Mouse (Mus musculus): ENCODE results near the gene Rps5. TPM values are rescaled to one million over a fixed set of nuclear protein-coding genes. Genes with fewer than 3 reads are reported as not detected.

The Rps5 gene
- total and polyA plus RNA-seq, 2 experiments: 773 to 789 TPM

DNA sequence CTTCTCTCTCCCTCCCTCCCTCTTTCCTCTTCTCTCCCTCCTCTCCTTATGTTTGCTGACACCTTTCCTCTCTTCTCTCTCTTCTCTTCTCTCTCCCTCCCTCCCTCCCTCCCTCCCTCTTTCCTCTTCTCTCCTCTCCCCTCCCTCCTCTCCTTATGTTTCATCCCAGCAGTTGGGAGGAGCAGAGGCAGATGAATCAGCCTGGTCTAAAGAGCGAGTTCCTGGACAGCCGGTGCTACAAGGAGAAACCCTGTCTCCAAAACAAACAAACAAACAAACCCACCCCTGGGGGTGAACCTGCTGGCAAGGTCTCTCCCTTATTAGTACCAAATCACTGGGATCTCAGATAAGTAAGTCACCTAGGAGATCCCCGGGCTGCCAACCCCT, 779 bp upstream of the Rps5 start:
- H3K4me1 ChIP-seq (ENCODE audit: control insufficient read depth, insufficient read depth, low read length): peaks cover 11% of the 10 kb centered on the region
- WGBS: 2% methylated on average over 3 of the region's 3 CpGs
- no peak for DNase-seq (ENCODE audit: extremely low read depth, low read depth, low spot score)

DNA sequence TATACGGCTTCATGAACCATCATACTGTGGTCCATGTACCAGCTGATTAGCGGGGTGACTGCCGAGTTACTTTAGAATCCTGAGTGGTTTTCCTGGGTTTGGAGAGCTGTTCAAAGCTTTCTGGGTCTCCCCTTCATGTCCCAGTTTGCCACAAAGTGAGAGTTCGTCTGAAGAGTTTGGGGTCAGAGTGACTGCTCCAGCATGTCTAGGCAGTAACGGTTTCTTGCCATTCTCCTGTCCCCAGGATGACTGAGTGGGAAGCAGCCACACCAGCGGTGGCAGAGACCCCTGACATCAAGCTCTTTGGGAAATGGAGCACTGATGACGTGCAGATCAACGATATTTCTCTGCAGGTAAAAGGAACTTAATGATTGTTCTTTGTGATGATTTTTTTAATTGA, 639 bp downstream of the Rps5 start:
- Histone ChIP-seq H3K27me3 (ENCODE audit: control insufficient read depth, insufficient read depth, low read length) (no peaks in the 10 kb centered on the region), H3K36me3 (ENCODE audit: control insufficient read depth, insufficient read depth, low read length) (peaks cover 31% of the 10 kb centered on the region), H3K9ac (ENCODE audit: low read depth, low read length) (peak overlapping the region; percentile 85), H3K4me1 (ENCODE audit: control insufficient read depth, insufficient read depth, low read length) (peaks cover 12% of the 10 kb centered on the region), H3K4me3 (ENCODE audit: insufficient read depth, low read depth, low read length) (peak overlapping the region; percentile 90), H3K79me2 (ENCODE audit: control insufficient read depth, insufficient read depth, low read length) (peaks cover 5% of the 10 kb centered on the region; the same call in 1 of the 2 replicates), H3K27ac (replicated peaks; ENCODE audit: insufficient read depth, low read depth, low read length) (no peak overlapping the region)
- DNase-seq (ENCODE audit: extremely low read depth, low read depth, low spot score): no peak
- TF ChIP-seq POLR2A (IDR thresholded peaks at IDR 0.05; ENCODE audit: extremely low read depth, insufficient read depth, low read length): no peak
- TF ChIP-seq CTCF (IDR thresholded peaks at IDR 0.05; ENCODE audit: low read depth, low read length): no peak
- WGBS: 5% methylated on average over 8 of the region's 8 CpGs

More for the DNA sequence above, 779 bp upstream of the Rps5 start:
- H3K27ac ChIP-seq (replicated peaks; ENCODE audit: insufficient read depth, low read depth, low read length): peak overlapping the region; percentile 86
- peak overlapping the region; percentile 75 for H3K9ac ChIP-seq (ENCODE audit: low read depth, low read length)
- peak overlapping the region; percentile 70 for H3K4me3 ChIP-seq (ENCODE audit: insufficient read depth, low read depth, low read length)
- TF ChIP-seq POLR2A (IDR thresholded peaks at IDR 0.05; ENCODE audit: extremely low read depth, insufficient read depth, low read length) (no peak), CTCF (IDR thresholded peaks at IDR 0.05; ENCODE audit: low read depth, low read length) (no peak)
- H3K36me3 ChIP-seq (ENCODE audit: control insufficient read depth, insufficient read depth, low read length): peaks cover 29% of the 10 kb centered on the region
- no peaks in the 10 kb centered on the region for H3K27me3 ChIP-seq (ENCODE audit: control insufficient read depth, insufficient read depth, low read length)
- peaks cover 5% of the 10 kb centered on the region; the same call in 1 of the 2 replicates for H3K79me2 ChIP-seq (ENCODE audit: control insufficient read depth, insufficient read depth, low read length)

- Histone ChIP-seq H3K9ac (ENCODE audit: low read depth, low read length) (no peak overlapping the region), H3K27me3 (ENCODE audit: control insufficient read depth, insufficient read depth, low read length) (no peaks in the 10 kb centered on the region), H3K4me3 (ENCODE audit: insufficient read depth, low read depth, low read length) (no peak overlapping the region), H3K27ac (replicated peaks; ENCODE audit: insufficient read depth, low read depth, low read length) (no peak overlapping the region), H3K36me3 (ENCODE audit: control insufficient read depth, insufficient read depth, low read length) (peaks cover 31% of the 10 kb centered on the region), H3K4me1 (ENCODE audit: control insufficient read depth, insufficient read depth, low read length) (peaks cover 23% of the 10 kb centered on the region), H3K79me2 (ENCODE audit: control insufficient read depth, insufficient read depth, low read length) (peaks cover 5% of the 10 kb centered on the region; the same call in 1 of the 2 replicates)
- no peak for TF ChIP-seq POLR2A (IDR thresholded peaks at IDR 0.05; ENCODE audit: extremely low read depth, insufficient read depth, low read length)
- no peak for TF ChIP-seq CTCF (IDR thresholded peaks at IDR 0.05; ENCODE audit: low read depth, low read length)
- 88% methylated on average over 7 of the region's 7 CpGs for WGBS
- no peak for DNase-seq (ENCODE audit: extremely low read depth, low read depth, low spot score)
These were observed 4.2 kb downstream of the Rps5 start for GRCm38 (mm10) chr7:12926316-12926715.

GRCm38 (mm10) chr7:12927191-12927680, 5.1 kb downstream of the Rps5 start, which contains the start of gene Rnf225:
Gene Rnf225, plus strand, starts transcription at chr7:12927416.
- Histone ChIP-seq H3K4me3 (ENCODE audit: insufficient read depth, low read depth, low read length) (peak within 1 kb of the TSS; percentile 1; the same call in 1 of the 2 replicates), H3K4me1 (ENCODE audit: control insufficient read depth, insufficient read depth, low read length) (peaks cover 23% of the 10 kb centered on the region), H3K79me2 (ENCODE audit: control insufficient read depth, insufficient read depth, low read length) (peaks cover 5% of the 10 kb centered on the region; the same call in 1 of the 2 replicates), H3K27ac (replicated peaks; ENCODE audit: insufficient read depth, low read depth, low read length) (no peak within 1 kb of the TSS), H3K36me3 (ENCODE audit: control insufficient read depth, insufficient read depth, low read length) (peaks cover 31% of the 10 kb centered on the region), H3K27me3 (ENCODE audit: control insufficient read depth, insufficient read depth, low read length) (no peaks in the 10 kb centered on the region), H3K9ac (ENCODE audit: low read depth, low read length) (peak within 1 kb of the TSS; percentile 53)
- TF ChIP-seq POLR2A (IDR thresholded peaks at IDR 0.05; ENCODE audit: extremely low read depth, insufficient read depth, low read length) (no peak), CTCF (IDR thresholded peaks at IDR 0.05; ENCODE audit: low read depth, low read length) (no peak)
- WGBS: 58% methylated on average over 8 of the region's 8 CpGs
- DNase-seq (ENCODE audit: extremely low read depth, low read depth, low spot score): no peak

DNA sequence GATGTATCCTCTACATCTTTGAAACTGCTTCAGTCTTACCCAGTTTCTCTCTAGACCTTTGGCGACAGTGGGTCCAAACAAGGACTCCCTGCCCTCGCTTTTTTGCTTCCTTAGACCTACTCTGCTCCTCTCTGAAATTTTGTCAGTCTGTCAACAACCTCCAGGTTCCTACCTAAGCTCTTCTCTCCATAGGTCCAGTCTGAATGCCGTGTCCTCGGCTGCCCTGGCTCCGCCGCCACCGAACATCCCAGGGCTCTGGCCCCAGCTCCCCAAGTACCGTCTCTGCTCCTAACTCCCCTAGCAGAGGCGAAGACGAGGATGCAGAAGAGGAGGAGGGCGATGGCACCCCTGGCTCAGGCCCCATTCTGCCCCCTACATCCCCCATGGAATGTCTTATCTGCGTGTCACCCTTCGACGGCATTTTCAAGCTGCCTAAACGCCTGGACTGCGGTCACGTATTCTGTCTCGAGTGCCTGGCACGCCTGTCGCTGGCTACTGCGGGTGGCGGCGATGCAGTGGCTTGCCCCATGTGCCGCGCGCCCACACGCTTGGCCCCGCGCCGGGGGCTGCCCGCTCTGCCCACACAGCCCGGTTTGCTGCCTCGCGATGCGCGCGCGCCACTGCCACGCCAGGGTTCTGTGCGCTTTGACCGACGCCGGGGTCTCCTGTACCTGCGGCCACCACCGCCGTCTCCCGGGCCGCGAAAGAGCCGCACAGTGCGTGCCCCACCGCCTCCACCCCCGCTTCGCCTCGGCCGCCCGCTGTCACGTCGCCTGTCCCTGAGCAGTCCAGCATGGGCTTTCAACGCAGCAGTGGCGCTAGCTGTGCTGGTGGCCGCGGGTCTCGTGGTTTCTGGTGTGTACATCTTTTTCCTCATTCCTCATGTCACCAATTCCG, 5.9 kb downstream of the Rps5 start:
- Histone ChIP-seq H3K36me3 (ENCODE audit: control insufficient read depth, insufficient read depth, low read length) (peaks cover 31% of the 10 kb centered on the region), H3K4me1 (ENCODE audit: control insufficient read depth, insufficient read depth, low read length) (peaks cover 19% of the 10 kb centered on the region), H3K27me3 (ENCODE audit: control insufficient read depth, insufficient read depth, low read length) (no peaks in the 10 kb centered on the region), H3K4me3 (ENCODE audit: insufficient read depth, low read depth, low read length) (peak overlapping the region; percentile 1; the same call in 1 of the 2 replicates), H3K27ac (replicated peaks; ENCODE audit: insufficient read depth, low read depth, low read length) (no peak overlapping the region), H3K79me2 (ENCODE audit: control insufficient read depth, insufficient read depth, low read length) (no peaks in the 10 kb centered on the region), H3K9ac (ENCODE audit: low read depth, low read length) (peak overlapping the region; percentile 53)
- DNase-seq (ENCODE audit: extremely low read depth, low read depth, low spot score): no peak
- 8% methylated on average over 65 of the region's 65 CpGs for WGBS
- TF ChIP-seq POLR2A (IDR thresholded peaks at IDR 0.05; ENCODE audit: extremely low read depth, insufficient read depth, low read length): no peak
- no peak for TF ChIP-seq CTCF (IDR thresholded peaks at IDR 0.05; ENCODE audit: low read depth, low read length)
